Mouse (Mus musculus): ENCODE data around the gene Trip6. TPM values are rescaled to one million over a fixed set of nuclear protein-coding genes. Genes with fewer than 3 reads are reported as not detected.
A peak's percentile ranks its signal among the peaks of the same experiment; 100 is the strongest.

Trip6 gene
- 17.0 and 17.9 TPM in 2 replicates for polyA plus RNA-seq (2015; fragmentation: Nextera tagmentation; extraction: Ambion mirVana)

- H3K27me3 ChIP-seq (replicated peaks; ENCODE audit: control insufficient read depth, insufficient read depth, low read length) = no peaks in the 10 kb centered on the region
- WGBS = 15% methylated on average over 30 of the region's 30 CpGs
- H3K27ac ChIP-seq (ENCODE audit: low read length) = peak within 1 kb of the TSS; percentile 51; the same call in 1 of the 2 replicates
- H3K4me2 ChIP-seq (ENCODE audit: low read length) = peak within 1 kb of the TSS; percentile 61
- no peaks in the 10 kb centered on the region for H3K9me3 ChIP-seq (ENCODE audit: control insufficient read depth, low read length)
- peak within 1 kb of the TSS; percentile 61 for H3K9ac ChIP-seq (replicated peaks; ENCODE audit: low read depth, low read length)
- peaks cover 24% of the 10 kb centered on the region for H3K4me1 ChIP-seq (replicated peaks; ENCODE audit: control insufficient read depth, insufficient read depth, low read length)
- ATAC-seq = peak; percentile 90
- H3K4me3 ChIP-seq (replicated peaks; ENCODE audit: low read length) = peak within 1 kb of the TSS; percentile 40
- peaks cover 2% of the 10 kb centered on the region; the same call in 1 of the 2 replicates for H3K36me3 ChIP-seq (ENCODE audit: control insufficient read depth, insufficient read depth)
Measured at GRCm38 (mm10) chr5:137314193-137315083, at the start of gene Trip6. Trip6 (minus strand) TSS chr5:137314404.

GRCm38 (mm10) chr5:137358382-137358781, 44.2 kb upstream of the Trip6 start:
- H3K36me3 ChIP-seq (ENCODE audit: control insufficient read depth, insufficient read depth) = peaks cover 3% of the 10 kb centered on the region
- ATAC-seq = no peak
- WGBS = 46% methylated on average over 7 of the region's 7 CpGs
- no peaks in the 10 kb centered on the region for H3K4me1 ChIP-seq (replicated peaks; ENCODE audit: control insufficient read depth, insufficient read depth, low read length)
- no peaks in the 10 kb centered on the region for H3K9me3 ChIP-seq (ENCODE audit: control insufficient read depth, low read length)
- no peak overlapping the region for H3K4me3 ChIP-seq (replicated peaks; ENCODE audit: low read length)
- no peak overlapping the region for H3K4me2 ChIP-seq (ENCODE audit: low read length)
- no peaks in the 10 kb centered on the region for H3K27me3 ChIP-seq (replicated peaks; ENCODE audit: control insufficient read depth, insufficient read depth, low read length)
- no peak overlapping the region for H3K27ac ChIP-seq (ENCODE audit: low read length)
- H3K9ac ChIP-seq (replicated peaks; ENCODE audit: low read depth, low read length) = no peak overlapping the region

GRCm38 (mm10) chr5:137354091-137354490, 39.9 kb upstream of the Trip6 start:
- peaks cover 32% of the 10 kb centered on the region for H3K4me1 ChIP-seq (replicated peaks; ENCODE audit: control insufficient read depth, insufficient read depth, low read length)
- H3K27me3 ChIP-seq (replicated peaks; ENCODE audit: control insufficient read depth, insufficient read depth, low read length) = peaks cover 5% of the 10 kb centered on the region; the same call in 1 of the 2 replicates
- no peak overlapping the region for H3K4me3 ChIP-seq (replicated peaks; ENCODE audit: low read length)
- H3K9me3 ChIP-seq (ENCODE audit: control insufficient read depth, low read length) = no peaks in the 10 kb centered on the region
- WGBS = 89% methylated on average over 17 of the region's 17 CpGs
- no peak overlapping the region for H3K27ac ChIP-seq (ENCODE audit: low read length)
- no peaks in the 10 kb centered on the region; the same call in 1 of the 2 replicates for H3K36me3 ChIP-seq (ENCODE audit: control insufficient read depth, insufficient read depth)
- no peak for ATAC-seq
- H3K4me2 ChIP-seq (ENCODE audit: low read length) = no peak overlapping the region
- H3K9ac ChIP-seq (replicated peaks; ENCODE audit: low read depth, low read length) = no peak overlapping the region

- WGBS = 17% methylated on average over 16 of the region's 16 CpGs
- H3K4me1 ChIP-seq (replicated peaks; ENCODE audit: control insufficient read depth, insufficient read depth, low read length) = peaks cover 42% of the 10 kb centered on the region
Measured at GRCm38 (mm10) chr5:137352011-137352975, 38.1 kb upstream of the Trip6 start.

GRCm38 (mm10) chr5:137351394-137351793, 37.2 kb upstream of the Trip6 start:
- Histone ChIP-seq H3K36me3 (ENCODE audit: control insufficient read depth, insufficient read depth) (no peaks in the 10 kb centered on the region), H3K27ac (ENCODE audit: low read length) (no peak overlapping the region), H3K9me3 (ENCODE audit: control insufficient read depth, low read length) (no peaks in the 10 kb centered on the region), H3K4me1 (replicated peaks; ENCODE audit: control insufficient read depth, insufficient read depth, low read length) (peaks cover 42% of the 10 kb centered on the region), H3K4me2 (ENCODE audit: low read length) (peak overlapping the region; percentile 99), H3K4me3 (replicated peaks; ENCODE audit: low read length) (peak overlapping the region; percentile 72), H3K27me3 (replicated peaks; ENCODE audit: control insufficient read depth, insufficient read depth, low read length) (peaks cover 6% of the 10 kb centered on the region; the same call in 1 of the 2 replicates), H3K9ac (replicated peaks; ENCODE audit: low read depth, low read length) (no peak overlapping the region; the same call in none of the 2 replicates)
- 10% methylated on average over 4 of the region's 4 CpGs for WGBS
- no peak for ATAC-seq

More at GRCm38 (mm10) chr5:137352011-137352975, 38.1 kb upstream of the Trip6 start:
- ATAC-seq = no peak
- peaks cover 6% of the 10 kb centered on the region; the same call in 1 of the 2 replicates for H3K27me3 ChIP-seq (replicated peaks; ENCODE audit: control insufficient read depth, insufficient read depth, low read length)
- no peaks in the 10 kb centered on the region for H3K36me3 ChIP-seq (ENCODE audit: control insufficient read depth, insufficient read depth)
- H3K9me3 ChIP-seq (ENCODE audit: control insufficient read depth, low read length) = no peaks in the 10 kb centered on the region
- peak overlapping the region; percentile 72 for H3K4me3 ChIP-seq (replicated peaks; ENCODE audit: low read length)
- peak overlapping the region; percentile 99 for H3K4me2 ChIP-seq (ENCODE audit: low read length)
- no peak overlapping the region for H3K9ac ChIP-seq (replicated peaks; ENCODE audit: low read depth, low read length)
- H3K27ac ChIP-seq (ENCODE audit: low read length) = no peak overlapping the region

GRCm38 (mm10) chr5:137351058-137351380, 36.8 kb upstream of the Trip6 start:
- WGBS = 1% methylated on average over 8 of the region's 8 CpGs
- no peaks in the 10 kb centered on the region for H3K9me3 ChIP-seq (ENCODE audit: control insufficient read depth, low read length)
- no peaks in the 10 kb centered on the region for H3K36me3 ChIP-seq (ENCODE audit: control insufficient read depth, insufficient read depth)
- H3K4me1 ChIP-seq (replicated peaks; ENCODE audit: control insufficient read depth, insufficient read depth, low read length) = peaks cover 42% of the 10 kb centered on the region
- peak overlapping the region; percentile 99 for H3K4me2 ChIP-seq (ENCODE audit: low read length)
- no peak for ATAC-seq
- no peak overlapping the region for H3K27ac ChIP-seq (ENCODE audit: low read length)
- peaks cover 6% of the 10 kb centered on the region; the same call in 1 of the 2 replicates for H3K27me3 ChIP-seq (replicated peaks; ENCODE audit: control insufficient read depth, insufficient read depth, low read length)
- H3K4me3 ChIP-seq (replicated peaks; ENCODE audit: low read length) = peak overlapping the region; percentile 72
- H3K9ac ChIP-seq (replicated peaks; ENCODE audit: low read depth, low read length) = peak overlapping the region; percentile 82

GRCm38 (mm10) chr5:137350205-137351057, 36.2 kb upstream of the Trip6 start:
- ATAC-seq = peak; percentile 48
- peak overlapping the region; percentile 72 for H3K4me3 ChIP-seq (replicated peaks; ENCODE audit: low read length)
- peaks cover 42% of the 10 kb centered on the region for H3K4me1 ChIP-seq (replicated peaks; ENCODE audit: control insufficient read depth, insufficient read depth, low read length)

GRCm38 (mm10) chr5:137349384-137350204, 35.4 kb upstream of the Trip6 start, which contains the start of gene Ephb4:
Ephb4 (plus strand) TSS chr5:137350109.
- no peaks in the 10 kb centered on the region for H3K36me3 ChIP-seq (ENCODE audit: control insufficient read depth, insufficient read depth)

More at GRCm38 (mm10) chr5:137350205-137351057, 36.2 kb upstream of the Trip6 start:
- under 1% methylated on average over 54 of the region's 55 CpGs for WGBS
- Histone ChIP-seq H3K27ac (ENCODE audit: low read length) (peak overlapping the region; percentile 53; the same call in 1 of the 2 replicates), H3K27me3 (replicated peaks; ENCODE audit: control insufficient read depth, insufficient read depth, low read length) (peaks cover 6% of the 10 kb centered on the region; the same call in 1 of the 2 replicates), H3K9me3 (ENCODE audit: control insufficient read depth, low read length) (no peaks in the 10 kb centered on the region), H3K36me3 (ENCODE audit: control insufficient read depth, insufficient read depth) (no peaks in the 10 kb centered on the region), H3K9ac (replicated peaks; ENCODE audit: low read depth, low read length) (peak overlapping the region; percentile 82), H3K4me2 (ENCODE audit: low read length) (peak overlapping the region; percentile 99)

More at GRCm38 (mm10) chr5:137349384-137350204, 35.4 kb upstream of the Trip6 start, which contains the start of gene Ephb4:
- peak; percentile 87 for ATAC-seq
- Histone ChIP-seq H3K4me1 (replicated peaks; ENCODE audit: control insufficient read depth, insufficient read depth, low read length) (peaks cover 42% of the 10 kb centered on the region), H3K27ac (ENCODE audit: low read length) (peak within 1 kb of the TSS; percentile 53; the same call in 1 of the 2 replicates), H3K4me3 (replicated peaks; ENCODE audit: low read length) (peak within 1 kb of the TSS; percentile 72), H3K27me3 (replicated peaks; ENCODE audit: control insufficient read depth, insufficient read depth, low read length) (peaks cover 6% of the 10 kb centered on the region; the same call in 1 of the 2 replicates), H3K9me3 (ENCODE audit: control insufficient read depth, low read length) (no peaks in the 10 kb centered on the region), H3K9ac (replicated peaks; ENCODE audit: low read depth, low read length) (peak within 1 kb of the TSS; percentile 82), H3K4me2 (ENCODE audit: low read length) (peak within 1 kb of the TSS; percentile 99)
- under 1% methylated on average over 31 of the region's 32 CpGs for WGBS

Measured in forebrain, embryonic 16.5 days (tissue).